Mouse (Mus musculus) hindbrain, embryonic 14.5 days (tissue): Measurements from ENCODE around the gene Dusp10. TPM values are rescaled to one million over a fixed set of nuclear protein-coding genes. Genes with fewer than 3 reads are reported as not detected.

Experiments
- ATAC-seq: fragments of 200-750 bp; cut with Nextera tagmentation; 2 replicates; pipeline ENCODE4 v1.8.0; 2017; ENCODE audit warnings: moderate number of reproducible peaks, mild to moderate bottlenecking, moderate TSS enrichment, moderate library complexity; ENCODE audit not compliant: low FRiP score
- DNase-seq: peaks from one replicate; pipeline ENCODE4 v3.0.0-alpha.2; 2015; ENCODE audit warnings: low spot score
- H3K27ac ChIP-seq: fragments of 300-500 bp; sonication (generic); 2 replicates; pipeline ENCODE4 v1.5.1; 2014; ENCODE audit warnings: mild to moderate bottlenecking, moderate library complexity
- H3K27me3 ChIP-seq: fragments of 300-500 bp; sonication (generic); 2 replicates; pipeline ENCODE4 v1.6.1; 2014; ENCODE audit warnings: mild to moderate bottlenecking, low read length, mixed read lengths; ENCODE audit not compliant: control insufficient read depth, insufficient read depth
- H3K36me3 ChIP-seq: fragments of 300-500 bp; sonication (generic); replicated peaks from 2 replicates; pipeline ENCODE4 v1.6.1; 2014; ENCODE audit not compliant: control insufficient read depth, insufficient read depth
- H3K4me1 ChIP-seq: fragments of 300-500 bp; sonication (generic); replicated peaks from 2 replicates; pipeline ENCODE4 v1.6.1; 2014; ENCODE audit warnings: antibody characterized with exemption, low read length, mixed read lengths; ENCODE audit not compliant: control insufficient read depth, insufficient read depth
- H3K4me2 ChIP-seq: fragments of 300-500 bp; sonication (generic); replicated peaks from 2 replicates; pipeline ENCODE4 v1.6.1; 2014; ENCODE audit warnings: mild to moderate bottlenecking, moderate library complexity
- H3K4me3 ChIP-seq: fragments of 300-500 bp; sonication (generic); replicated peaks from 2 replicates; pipeline ENCODE4 v1.5.1; 2014; ENCODE audit warnings: mild to moderate bottlenecking, low read length
- H3K9ac ChIP-seq: fragments of 300-500 bp; sonication (generic); 2 replicates; pipeline ENCODE4 v1.6.1; 2014
- H3K9me3 ChIP-seq: fragments of 300-500 bp; sonication (generic); 2 replicates; pipeline ENCODE4 v1.6.1; 2016; ENCODE audit warnings: low read length; ENCODE audit not compliant: control insufficient read depth
- WGBS: fragments of 180-500 bp; shearing (Covaris S2); extraction: QIAGEN DNeasy Blood & Tissue Kit; methylation state at CpG from one replicate; pipeline ENCODE4 v1.1.7; 2014; 5-methylcytosine and 5-hydroxymethylcytosine counted together
- polyA plus RNA-seq: library from polyadenylated mRNA; unstranded; fragments of >200 nt; fragmentation: Nextera tagmentation; extraction: Ambion mirVana; gene quantifications from 2 replicates; pipeline ENCODE4 v1.2.1, GENCODE M21; 2014

The Dusp10 gene
- polyA plus RNA-seq, 1 experiment from 2014 or later = 4.4 TPM

DNA sequence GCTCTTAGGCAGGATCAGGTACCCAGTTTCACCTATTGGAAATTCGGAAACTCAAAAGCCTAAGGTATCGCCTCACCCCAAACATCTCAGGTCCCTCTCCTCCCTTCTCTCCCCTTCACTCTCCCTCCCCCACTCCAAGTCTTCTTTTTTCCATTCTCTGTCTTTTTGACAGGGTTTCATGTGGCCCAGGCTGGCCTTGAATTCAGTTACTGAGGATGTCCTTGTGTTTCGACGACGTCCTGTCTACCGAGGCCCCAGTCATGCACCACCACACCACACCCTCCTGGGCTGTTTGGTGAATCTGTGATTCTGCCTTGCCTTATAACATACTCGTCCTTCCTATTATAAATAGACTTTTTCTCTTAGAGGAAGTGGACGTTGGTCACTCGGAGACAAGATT is 34.7 kb downstream of the Dusp10 start:
- Histone ChIP-seq H3K4me1 (no peaks in the 10 kb centered on the region), H3K9ac (no peak overlapping the region), H3K9me3 (no peaks in the 10 kb centered on the region), H3K27me3 (no peaks in the 10 kb centered on the region), H3K4me2 (no peak overlapping the region), H3K27ac (no peak overlapping the region), H3K4me3 (no peak overlapping the region), H3K36me3 (no peaks in the 10 kb centered on the region)
- ATAC-seq (no peak), DNase-seq (no peak)
- WGBS = 86% methylated on average over 9 of the region's 9 CpGs

DNA sequence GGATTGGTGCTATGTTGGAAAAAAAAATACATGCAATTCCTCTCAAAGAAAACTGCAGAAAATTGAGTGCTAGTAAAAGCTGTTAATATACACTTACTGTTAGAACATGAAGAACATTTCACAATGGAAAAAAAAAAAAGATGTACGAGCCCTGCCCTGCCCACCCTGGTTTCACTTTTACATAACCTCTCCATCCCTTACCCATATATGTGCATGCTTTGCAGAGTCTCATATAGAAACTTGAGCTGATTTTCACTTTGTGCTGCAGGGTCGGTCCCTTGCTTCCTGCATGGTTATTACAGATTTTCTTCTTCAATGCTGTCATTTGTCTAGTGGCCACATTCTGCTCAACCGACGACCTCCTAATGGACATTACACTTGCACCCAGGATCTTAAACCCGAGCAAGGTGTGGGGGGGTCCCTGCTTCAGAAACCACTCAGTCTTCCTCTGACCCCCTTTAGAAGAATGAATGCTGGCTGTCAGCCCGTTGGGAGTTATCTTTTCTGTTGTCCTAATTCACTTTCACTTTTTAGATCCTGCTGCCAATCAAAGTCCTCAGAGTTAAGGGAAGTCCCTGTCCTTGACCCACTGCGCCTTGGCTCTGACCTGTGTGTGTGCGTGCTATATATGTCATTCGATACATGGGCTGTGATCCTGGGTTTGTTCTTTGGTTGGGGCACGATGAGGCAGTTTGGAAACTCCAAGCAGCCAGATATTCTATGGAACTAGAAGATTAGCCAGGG is 35.7 kb downstream of the Dusp10 start:
- DNase-seq = no peak
- Histone ChIP-seq H3K4me2 (no peak overlapping the region), H3K27me3 (no peaks in the 10 kb centered on the region), H3K9ac (no peak overlapping the region), H3K27ac (no peak overlapping the region), H3K4me1 (no peaks in the 10 kb centered on the region), H3K9me3 (no peaks in the 10 kb centered on the region), H3K4me3 (no peak overlapping the region), H3K36me3 (no peaks in the 10 kb centered on the region)
- 85% methylated on average over 10 of the region's 10 CpGs for WGBS
- no peak for ATAC-seq

DNA sequence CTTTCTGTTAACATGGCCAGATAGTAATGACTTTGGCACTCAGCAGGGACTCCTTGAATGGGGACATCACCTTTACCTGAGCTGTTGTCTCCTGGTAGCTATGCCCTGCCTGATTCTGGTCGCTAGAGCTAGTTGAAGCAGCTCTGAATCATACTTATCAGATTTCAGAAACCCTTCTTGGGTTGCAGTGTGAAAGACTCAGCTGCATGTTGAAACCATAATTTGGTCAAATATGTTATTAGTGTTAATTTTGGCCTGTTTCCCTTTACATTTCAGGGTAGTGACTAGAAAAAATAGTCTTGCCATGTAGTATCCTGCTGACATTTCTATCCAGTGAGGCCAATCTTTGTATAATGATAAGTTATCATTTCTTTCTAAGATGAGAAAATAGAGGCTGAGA is 38.2 kb downstream of the Dusp10 start:
- DNase-seq (no peak), ATAC-seq (no peak)
- Histone ChIP-seq H3K4me1 (no peaks in the 10 kb centered on the region), H3K4me3 (no peak overlapping the region), H3K9me3 (no peaks in the 10 kb centered on the region), H3K27ac (no peak overlapping the region), H3K27me3 (no peaks in the 10 kb centered on the region), H3K4me2 (no peak overlapping the region), H3K36me3 (no peaks in the 10 kb centered on the region), H3K9ac (no peak overlapping the region)
- 91% methylated on average over 1 of the region's 1 CpGs for WGBS

DNA sequence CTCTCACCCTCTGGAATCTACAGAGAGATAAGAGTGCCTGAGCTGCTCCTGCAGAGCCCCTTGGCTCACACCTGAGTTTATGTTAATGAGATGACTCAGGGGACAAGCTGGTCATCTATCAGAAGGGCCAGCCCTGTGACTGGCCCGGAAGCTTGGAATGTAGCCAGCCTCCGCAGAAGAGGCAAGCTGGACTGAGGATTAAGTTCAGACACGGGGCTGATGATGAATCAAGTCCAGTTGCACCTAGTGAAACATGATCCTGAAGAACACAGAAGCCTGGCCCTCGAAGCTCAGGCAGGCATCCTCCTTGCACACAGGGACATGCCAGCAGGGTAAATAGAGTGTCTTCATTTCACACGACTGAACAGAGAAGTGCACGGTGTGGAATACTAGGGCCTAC is 38.7 kb downstream of the Dusp10 start:
- Histone ChIP-seq H3K36me3 (no peaks in the 10 kb centered on the region), H3K4me3 (no peak overlapping the region), H3K9me3 (no peaks in the 10 kb centered on the region), H3K4me2 (no peak overlapping the region), H3K9ac (no peak overlapping the region), H3K27ac (no peak overlapping the region), H3K4me1 (no peaks in the 10 kb centered on the region), H3K27me3 (no peaks in the 10 kb centered on the region)
- ATAC-seq (no peak), DNase-seq (no peak)
- WGBS = 50% methylated on average over 6 of the region's 6 CpGs

DNA sequence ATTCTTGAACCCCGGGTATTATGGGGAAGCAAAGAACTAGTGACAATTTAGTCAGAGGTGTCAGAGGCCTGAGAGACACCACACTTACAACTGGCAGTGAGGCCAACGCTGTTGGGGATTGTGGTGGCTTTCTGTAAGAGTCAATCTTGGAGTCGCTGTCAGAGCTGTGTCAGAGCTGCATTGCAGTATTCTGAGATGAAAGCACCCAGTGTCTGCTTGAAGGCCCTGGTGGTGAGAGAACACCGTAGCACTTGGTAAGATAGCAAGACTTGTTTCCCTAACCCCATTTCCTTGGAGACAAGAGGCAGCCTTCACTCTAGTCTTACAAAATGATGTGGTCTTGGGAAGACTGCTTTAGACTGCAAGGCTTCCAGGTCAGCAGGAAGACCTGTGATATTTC is 39.2 kb downstream of the Dusp10 start:
- Histone ChIP-seq H3K9me3 (no peaks in the 10 kb centered on the region), H3K4me2 (no peak overlapping the region), H3K27ac (no peak overlapping the region), H3K4me3 (no peak overlapping the region), H3K27me3 (no peaks in the 10 kb centered on the region), H3K4me1 (no peaks in the 10 kb centered on the region), H3K36me3 (no peaks in the 10 kb centered on the region), H3K9ac (no peak overlapping the region)
- no peak for ATAC-seq
- WGBS = 81% methylated on average over 4 of the region's 4 CpGs
- DNase-seq = no peak

DNA sequence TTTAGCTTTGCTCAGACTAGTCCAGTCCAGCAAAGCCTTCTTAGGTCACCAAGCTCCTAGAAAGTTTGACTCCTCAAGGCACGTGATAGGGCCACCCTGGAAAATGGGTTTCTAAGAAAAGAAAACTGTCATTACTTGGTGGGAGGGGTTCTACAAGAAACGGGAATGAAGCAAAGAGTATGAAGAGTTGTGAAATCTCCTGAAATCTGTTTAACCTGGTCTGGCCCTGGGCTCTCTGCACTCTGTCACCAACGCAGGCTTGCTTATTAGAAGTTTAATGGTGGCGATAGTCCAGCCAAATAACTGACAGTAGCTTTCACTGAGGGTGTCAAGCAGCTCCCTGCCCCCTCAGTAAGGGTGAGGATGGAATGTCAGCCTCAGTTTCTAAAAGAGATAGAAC is 40.0 kb downstream of the Dusp10 start:
- H3K36me3 ChIP-seq = no peaks in the 10 kb centered on the region
- H3K9ac ChIP-seq = no peak overlapping the region
- H3K4me2 ChIP-seq = no peak overlapping the region
- no peaks in the 10 kb centered on the region for H3K4me1 ChIP-seq
- no peak for ATAC-seq
- no peaks in the 10 kb centered on the region for H3K27me3 ChIP-seq
- no peak for DNase-seq
- H3K4me3 ChIP-seq = no peak overlapping the region
- WGBS = 93% methylated on average over 4 of the region's 4 CpGs
- no peak overlapping the region for H3K27ac ChIP-seq
- H3K9me3 ChIP-seq = no peaks in the 10 kb centered on the region

- no peak for DNase-seq
- no peak overlapping the region for H3K27ac ChIP-seq
- no peak overlapping the region for H3K4me3 ChIP-seq
- no peaks in the 10 kb centered on the region for H3K9me3 ChIP-seq
- H3K27me3 ChIP-seq = no peaks in the 10 kb centered on the region
- no peak overlapping the region for H3K9ac ChIP-seq
- no peaks in the 10 kb centered on the region for H3K4me1 ChIP-seq
- no peak for ATAC-seq
- H3K4me2 ChIP-seq = no peak overlapping the region
- 88% methylated on average over 4 of the region's 4 CpGs for WGBS
- no peaks in the 10 kb centered on the region for H3K36me3 ChIP-seq
Measured at GRCm38 (mm10) chr1:184053711-184054110, 40.6 kb downstream of the Dusp10 start.

DNA sequence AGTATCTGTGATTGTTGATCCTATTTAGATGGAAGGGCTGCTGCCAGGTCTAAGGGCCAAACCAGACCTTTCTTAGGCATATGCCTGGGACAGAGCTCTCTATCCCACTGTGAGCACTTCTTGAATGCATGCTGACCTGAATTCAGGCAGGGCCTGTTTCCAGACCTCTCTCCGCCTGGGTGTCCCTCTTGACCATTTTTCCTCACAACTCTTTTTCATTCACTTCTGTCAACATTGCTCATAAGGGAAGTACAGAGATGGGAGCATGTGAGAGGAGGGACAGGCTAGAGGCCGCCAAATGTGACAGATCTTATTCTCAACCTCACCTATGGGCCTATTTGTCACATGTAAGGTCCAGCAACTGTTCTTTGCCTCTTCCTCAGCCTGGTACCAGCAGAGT is 41.1 kb downstream of the Dusp10 start:
- H3K4me3 ChIP-seq = no peak overlapping the region
- H3K9me3 ChIP-seq = no peaks in the 10 kb centered on the region
- no peaks in the 10 kb centered on the region for H3K4me1 ChIP-seq
- ATAC-seq = no peak
- H3K27ac ChIP-seq = no peak overlapping the region
- no peaks in the 10 kb centered on the region for H3K27me3 ChIP-seq
- H3K4me2 ChIP-seq = no peak overlapping the region
- WGBS = 89% methylated on average over 2 of the region's 2 CpGs
- DNase-seq = no peak
- H3K36me3 ChIP-seq = no peaks in the 10 kb centered on the region
- no peak overlapping the region for H3K9ac ChIP-seq

- DNase-seq (no peak), ATAC-seq (no peak)
- WGBS = 87% methylated on average over 8 of the region's 8 CpGs
Measured at GRCm38 (mm10) chr1:184058206-184058605, 45.1 kb downstream of the Dusp10 start.

GRCm38 (mm10) chr1:184059814-184060213 is 46.7 kb downstream of the Dusp10 start:
- DNase-seq (no peak), ATAC-seq (no peak)

More at GRCm38 (mm10) chr1:184058206-184058605, 45.1 kb downstream of the Dusp10 start:
- no peak overlapping the region for H3K9ac ChIP-seq
- no peaks in the 10 kb centered on the region for H3K4me1 ChIP-seq
- H3K36me3 ChIP-seq = no peaks in the 10 kb centered on the region
- H3K27ac ChIP-seq = no peak overlapping the region
- H3K27me3 ChIP-seq = no peaks in the 10 kb centered on the region
- H3K9me3 ChIP-seq = no peaks in the 10 kb centered on the region
- no peak overlapping the region for H3K4me2 ChIP-seq
- H3K4me3 ChIP-seq = no peak overlapping the region

More at GRCm38 (mm10) chr1:184059814-184060213, 46.7 kb downstream of the Dusp10 start:
- Histone ChIP-seq H3K4me2 (no peak overlapping the region), H3K9me3 (no peaks in the 10 kb centered on the region), H3K27me3 (no peaks in the 10 kb centered on the region), H3K4me1 (no peaks in the 10 kb centered on the region), H3K27ac (no peak overlapping the region), H3K4me3 (no peak overlapping the region), H3K36me3 (no peaks in the 10 kb centered on the region), H3K9ac (no peak overlapping the region)
- whole genome bisulfite sequencing = 93% methylated on average over 3 of the region's 3 CpGs
